Mouse (Mus musculus) CH12F3 (cell line): ENCODE results near the gene Taf8.

Experiments used
- in situ Hi-C: fragments of 300-500 bp; cut with MboI; formaldehyde crosslinking; loops from 2 replicates; pipeline ENCODE4 v1.14.3; 2020; ENCODE audit warnings: low sequenced_read_pairs

Taf8 gene

DNA sequence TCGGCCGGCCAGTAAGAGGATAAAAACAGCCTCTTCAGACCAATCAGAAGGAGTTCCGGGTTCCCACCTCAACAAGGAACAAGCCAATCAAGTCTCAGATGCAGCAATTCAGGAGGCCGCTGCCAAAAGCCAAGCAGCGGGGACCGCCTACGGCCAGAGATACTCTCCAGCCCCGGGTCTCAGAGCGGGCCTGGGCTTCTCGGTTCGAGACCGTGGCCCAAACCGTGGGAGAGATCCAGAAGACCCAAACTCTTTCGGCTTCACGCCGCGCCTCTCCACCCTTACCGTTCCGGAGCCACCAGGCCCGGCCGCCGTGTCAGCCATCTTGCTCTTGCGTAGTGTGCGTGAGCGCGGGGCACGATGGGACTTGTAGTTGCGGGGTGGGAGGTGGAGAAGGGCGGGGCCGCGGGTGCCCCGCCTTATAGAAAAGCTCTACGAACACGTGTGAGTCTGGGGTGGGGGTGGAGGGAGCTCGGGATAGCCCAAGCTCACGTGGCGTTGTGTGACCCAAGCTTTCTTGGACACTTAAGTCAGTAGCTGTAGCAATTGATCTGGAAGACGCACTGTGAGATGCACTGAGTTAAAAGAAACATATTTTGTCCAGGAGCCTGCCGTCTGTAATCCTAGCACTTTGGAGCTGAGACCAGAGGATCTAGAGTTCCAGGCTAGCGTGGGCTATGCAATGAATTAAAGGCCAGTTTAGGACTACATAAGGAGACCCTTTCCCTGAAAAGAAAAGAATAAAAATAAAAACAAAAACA lies at the start of gene Taf8:
Gene Taf8, minus strand, starts transcription at position 347 of the 761 bp plus-strand sequence.
- in situ Hi-C loops, result no loop called here

- in situ Hi-C loops, result no loop called here
Measured at GRCm38 (mm10) chr17:47551049-47551448, 49.0 kb upstream of the Taf8 start.

GRCm38 (mm10) chr17:47545861-47546331 lies 43.8 kb upstream of the Taf8 start:
- in situ Hi-C loops, result no loop called here

DNA sequence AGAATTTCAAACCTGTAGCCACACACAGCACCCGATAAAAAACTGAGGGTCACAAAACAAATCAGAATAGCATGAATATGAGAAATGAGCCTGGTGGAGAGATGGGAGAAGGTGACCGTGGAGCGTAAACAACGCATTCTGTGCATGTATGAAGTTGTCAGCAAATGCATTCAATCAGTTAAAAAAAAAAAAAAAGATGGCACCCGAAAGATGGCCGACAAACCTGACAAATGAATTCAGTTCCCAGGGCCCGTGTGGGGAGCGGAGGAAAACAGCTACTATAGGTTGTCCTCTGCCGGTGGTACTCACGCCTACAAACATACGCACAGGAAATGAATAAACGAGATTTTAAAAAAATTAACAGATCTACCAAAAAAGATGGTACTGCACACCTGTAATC lies 43.1 kb upstream of the Taf8 start:
- in situ Hi-C loops, result no loop called here

GRCm38 (mm10) chr17:47543051-47543650 lies 41.1 kb upstream of the Taf8 start:
- in situ Hi-C loops, result no loop called here

GRCm38 (mm10) chr17:47542061-47542460 lies 40.0 kb upstream of the Taf8 start:
- in situ Hi-C loops, result no loop called here

- in situ Hi-C loops, result no loop called here
Measured at GRCm38 (mm10) chr17:47539128-47539527, 37.0 kb upstream of the Taf8 start.

DNA sequence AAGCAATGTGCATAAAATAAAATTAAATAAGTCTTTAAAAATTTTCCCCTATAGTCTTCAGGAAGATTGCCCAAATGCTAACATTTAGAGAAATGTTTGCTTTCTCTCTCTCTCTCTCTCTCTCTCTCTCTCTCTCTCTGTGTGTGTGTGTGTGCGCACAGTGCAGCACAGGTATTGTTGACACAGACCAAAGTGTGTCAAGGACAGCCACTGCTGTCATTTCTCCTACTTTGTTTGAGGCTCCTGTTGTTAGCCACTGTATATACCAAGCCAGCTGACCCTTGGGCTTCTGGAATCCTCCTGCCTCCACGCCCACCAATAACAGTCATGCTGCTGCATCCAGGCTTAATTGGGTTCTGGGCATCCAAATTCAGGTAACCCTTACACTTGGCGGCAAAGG lies 36.0 kb upstream of the Taf8 start:
- in situ Hi-C loops, result no loop called here

- in situ Hi-C loops, result no loop called here
Measured at GRCm38 (mm10) chr17:47535812-47536236, 33.7 kb upstream of the Taf8 start.

DNA sequence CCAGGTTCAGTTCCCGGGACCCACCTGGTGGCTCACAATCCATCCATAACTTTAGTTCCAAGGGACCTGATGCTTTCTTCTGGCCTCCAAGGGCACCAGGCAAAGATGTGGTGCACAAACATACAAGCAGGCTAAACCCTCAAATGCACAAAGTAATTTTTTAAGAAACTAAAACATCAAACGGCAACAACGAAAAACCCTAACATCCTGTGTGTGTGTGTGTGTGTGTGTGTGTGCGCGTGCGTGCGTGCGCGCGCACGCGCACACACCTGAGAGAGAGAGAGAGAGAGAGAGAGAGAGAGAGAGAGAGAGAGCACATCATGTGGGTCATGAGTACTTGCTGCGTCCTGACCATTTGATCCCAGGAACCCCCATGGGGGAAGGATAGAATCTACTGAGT lies 31.6 kb upstream of the Taf8 start:
- in situ Hi-C loops, result no loop called here

DNA sequence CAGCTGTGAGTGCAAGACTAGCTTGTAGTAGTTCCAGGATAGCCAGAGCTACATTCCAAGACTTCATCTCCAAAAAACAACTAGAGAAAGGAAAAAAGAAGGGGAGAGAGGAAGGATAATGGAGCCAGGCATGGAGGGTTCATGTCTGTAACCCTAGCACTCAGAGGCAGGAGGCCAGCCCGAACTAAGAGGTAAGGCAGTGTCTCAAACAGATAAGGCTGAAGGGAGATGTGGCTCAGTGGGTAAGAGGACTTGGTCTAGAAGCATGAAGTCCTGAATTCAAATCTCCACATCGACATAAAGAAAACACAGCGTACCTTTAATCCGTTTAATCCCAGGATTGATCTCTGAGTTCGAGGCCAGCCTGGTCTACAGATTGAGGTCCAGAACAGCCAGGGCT lies 30.3 kb upstream of the Taf8 start:
- in situ Hi-C loops, result no loop called here

DNA sequence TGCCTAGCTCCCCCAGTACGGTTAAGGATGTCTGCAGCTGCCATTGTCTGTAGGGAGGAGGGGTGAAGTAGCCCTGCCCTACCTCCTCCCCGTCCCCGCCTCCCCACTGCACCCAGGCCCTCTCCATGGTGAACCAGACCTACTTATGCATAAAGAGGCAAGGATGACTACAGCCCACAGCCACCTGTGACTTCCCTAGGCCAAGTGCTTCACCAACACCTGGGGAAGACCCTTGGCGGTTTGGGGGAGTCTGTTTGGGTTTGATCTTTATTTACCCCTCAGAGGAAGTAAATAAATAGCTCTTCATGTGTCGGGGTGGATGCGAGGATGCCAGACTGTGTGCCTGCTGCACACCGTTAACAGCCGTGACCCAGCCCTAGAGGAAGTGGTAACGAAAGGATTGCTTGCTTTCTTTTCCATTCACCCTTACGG lies 29.3 kb upstream of the Taf8 start:
- in situ Hi-C loops, result no loop called here

- in situ Hi-C loops, result no loop called here
Measured at GRCm38 (mm10) chr17:47529595-47529994, 27.5 kb upstream of the Taf8 start.

DNA sequence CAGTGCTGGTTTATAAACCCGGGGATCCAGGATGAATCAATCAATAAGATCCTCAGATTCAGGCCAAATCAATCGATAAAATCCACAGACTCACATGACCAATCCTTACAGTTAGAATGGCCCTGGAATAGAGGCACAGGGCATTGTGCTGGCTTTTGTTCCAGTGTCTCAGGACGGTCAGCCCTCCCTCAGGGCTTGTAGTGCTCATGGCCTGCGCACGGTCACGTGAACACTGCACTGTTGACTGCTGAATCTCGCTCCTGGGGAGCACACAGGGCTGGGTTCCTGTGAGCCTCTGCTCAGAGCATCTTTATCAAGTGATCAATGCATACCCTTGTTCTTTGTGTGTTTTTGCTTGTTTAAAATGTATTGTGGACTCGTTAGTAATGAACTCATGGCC lies 26.8 kb upstream of the Taf8 start:
- in situ Hi-C loops, result no loop called here

DNA sequence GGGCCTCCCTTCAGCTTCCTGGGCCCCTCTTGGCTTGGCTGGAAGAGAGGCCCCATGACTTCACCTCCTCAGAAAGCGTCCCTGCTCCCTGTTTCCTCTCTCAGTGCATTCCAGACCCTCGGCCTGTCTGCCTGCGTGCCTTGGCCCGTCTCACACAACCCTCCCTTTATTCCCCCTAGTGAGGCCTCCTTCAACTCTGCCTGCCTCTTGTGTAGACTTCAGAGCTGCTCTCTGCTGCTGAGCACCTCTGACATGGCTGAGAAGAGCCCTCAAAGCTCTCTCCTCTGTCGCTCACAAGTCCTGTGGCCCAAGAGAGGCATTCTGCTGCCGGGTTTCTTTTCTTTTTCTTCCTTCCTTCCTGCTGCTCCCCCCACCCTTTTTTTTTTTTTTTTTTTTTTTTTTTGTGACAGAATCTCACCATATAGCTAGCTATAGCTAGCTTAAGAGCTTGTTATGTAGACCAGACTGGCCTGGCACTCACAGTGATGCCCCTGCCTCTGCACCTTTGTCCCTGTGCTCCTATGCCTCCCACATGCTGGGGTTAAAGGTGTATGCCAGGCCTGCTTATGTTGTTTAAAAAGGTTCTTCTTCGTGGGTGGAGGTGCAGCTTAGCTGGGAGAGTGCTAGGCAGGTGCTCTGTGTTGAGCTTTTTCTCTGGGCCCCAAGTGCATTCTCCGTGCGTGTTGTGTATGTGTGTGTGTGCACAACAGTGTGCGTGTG lies 25.6 kb upstream of the Taf8 start:
- in situ Hi-C loops, result no loop called here

- in situ Hi-C loops, result no loop called here
Measured at GRCm38 (mm10) chr17:47526856-47527520, 24.9 kb upstream of the Taf8 start.

DNA sequence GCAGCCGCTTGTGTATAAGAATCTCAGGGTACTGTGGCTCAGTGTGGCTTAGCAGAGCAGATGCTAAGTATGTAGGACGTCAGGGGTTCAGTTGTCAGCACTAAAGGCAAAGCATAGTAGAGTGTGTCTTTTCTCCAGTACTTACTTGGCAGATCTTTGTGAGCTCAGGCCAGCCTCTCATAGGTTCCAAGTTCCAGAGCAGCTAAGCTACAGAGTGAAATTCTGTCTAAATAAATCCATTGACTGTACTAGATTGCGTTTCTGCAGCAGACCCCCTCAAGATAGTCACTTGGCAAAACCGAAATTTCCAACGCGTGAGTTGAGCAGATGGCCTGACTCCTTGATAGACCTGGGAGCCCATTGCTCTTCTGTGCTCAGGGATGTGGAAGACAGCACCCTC lies 22.9 kb upstream of the Taf8 start:
- in situ Hi-C loops, result no loop called here

DNA sequence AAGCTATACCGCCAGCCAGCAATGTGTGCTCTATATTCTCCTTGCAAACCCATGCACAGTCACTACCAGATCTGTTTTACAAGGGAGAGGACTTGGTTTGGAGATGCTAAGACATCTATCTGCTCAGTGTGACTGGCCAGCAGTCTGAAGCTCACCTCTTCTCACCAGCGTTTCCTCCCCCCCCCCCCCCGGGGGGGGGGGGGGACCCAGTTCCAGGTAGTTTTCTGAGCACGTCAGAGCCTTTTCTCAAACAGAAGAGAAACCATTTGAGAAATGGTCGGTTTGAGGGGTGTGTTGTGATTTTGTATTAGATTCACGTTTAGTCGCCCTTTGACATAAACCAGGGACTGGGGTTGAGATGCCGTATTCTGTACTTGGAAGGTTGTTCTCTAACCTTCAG lies 22.0 kb upstream of the Taf8 start:
- in situ Hi-C loops, result no loop called here

GRCm38 (mm10) chr17:47523211-47523682 lies 21.2 kb upstream of the Taf8 start:
- in situ Hi-C loops, result no loop called here

DNA sequence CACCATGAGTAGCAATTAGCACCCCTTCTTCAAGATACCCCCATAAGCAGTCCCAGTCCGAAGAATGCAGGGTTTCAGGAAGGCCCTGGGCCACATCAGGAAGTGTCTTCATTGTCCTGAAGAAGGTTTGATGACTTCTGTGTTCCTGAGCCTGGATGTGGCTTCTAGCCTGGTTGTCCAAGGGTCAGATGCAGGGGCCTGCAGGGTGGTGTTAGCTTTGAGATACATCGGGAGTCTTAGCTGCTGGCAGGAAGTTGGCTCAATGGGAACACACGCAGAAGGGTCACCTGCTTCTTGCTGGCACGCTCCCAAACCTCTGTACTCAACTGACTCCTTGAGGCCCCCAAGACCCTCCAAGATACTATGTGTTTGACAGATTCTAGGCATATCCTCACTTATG lies 20.4 kb upstream of the Taf8 start:
- in situ Hi-C loops, result no loop called here
